Mouse (Mus musculus) limb, embryonic 15.5 days (tissue): ENCODE data around the gene Nrsn1. TPM values are rescaled to one million over a fixed set of nuclear protein-coding genes. Genes with fewer than 3 reads are reported as not detected.

Experiments
- ATAC-seq: fragments of 200-750 bp; cut with Nextera tagmentation; 2 replicates; pipeline ENCODE4 v1.8.0; 2017; ENCODE audit warnings: low read depth, moderate TSS enrichment; ENCODE audit not compliant: insufficient number of reproducible peaks, low FRiP score, low TSS enrichment
- H3K27ac ChIP-seq: fragments of 300-500 bp; sonication (generic); 2 replicates; pipeline ENCODE4 v1.5.1; 2015; ENCODE audit warnings: moderate library complexity, mild to moderate bottlenecking, inconsistent platforms
- H3K27me3 ChIP-seq: fragments of 300-500 bp; sonication (generic); 2 replicates; pipeline ENCODE4 v1.6.1; 2015; ENCODE audit warnings: inconsistent platforms
- H3K36me3 ChIP-seq: fragments of 300-500 bp; sonication (generic); 2 replicates; pipeline ENCODE4 v1.6.1; 2015; ENCODE audit warnings: inconsistent platforms
- H3K4me1 ChIP-seq: fragments of 300-500 bp; sonication (generic); 2 replicates; pipeline ENCODE4 v1.6.1; 2015; ENCODE audit warnings: inconsistent platforms
- H3K4me2 ChIP-seq: fragments of 300-500 bp; sonication (generic); 2 replicates; pipeline ENCODE4 v1.6.1; 2015; ENCODE audit warnings: mild to moderate bottlenecking, inconsistent platforms
- H3K4me3 ChIP-seq: fragments of 300-500 bp; sonication (generic); 2 replicates; pipeline ENCODE4 v1.5.1; 2015; ENCODE audit warnings: mild to moderate bottlenecking, inconsistent platforms
- H3K9ac ChIP-seq: fragments of 300-500 bp; sonication (generic); 2 replicates; pipeline ENCODE4 v1.6.1; 2015; ENCODE audit warnings: inconsistent platforms
- H3K9me3 ChIP-seq: fragments of 300-500 bp; sonication (generic); 2 replicates; pipeline ENCODE4 v1.6.1; 2016; ENCODE audit warnings: inconsistent platforms
- WGBS: fragments of 180-500 bp; shearing (Covaris S2); methylation state at CpG from one replicate; pipeline ENCODE4 v1.1.7; 2015; 5-methylcytosine and 5-hydroxymethylcytosine counted together
- polyA plus RNA-seq: library from polyadenylated mRNA; unstranded; fragments of >200 nt; fragmentation: Nextera tagmentation; extraction: Ambion mirVana; gene quantifications from 2 replicates; pipeline ENCODE4 v1.2.1, GENCODE M21; 2015

Nrsn1 gene
- polyA plus RNA-seq, 1 experiment from 2014 or later = 0.42 TPM

- 31% methylated on average over 5 of the region's 5 CpGs for WGBS
- Histone ChIP-seq H3K36me3 (no peaks in the 10 kb centered on the region), H3K27me3 (no peaks in the 10 kb centered on the region), H3K27ac (no peak overlapping the region), H3K4me2 (no peak overlapping the region), H3K4me3 (no peak overlapping the region), H3K9ac (no peak overlapping the region), H3K9me3 (no peaks in the 10 kb centered on the region), H3K4me1 (no peaks in the 10 kb centered on the region)
- no peak for ATAC-seq
Observed at GRCm38 (mm10) chr13:25220186-25220787, 50.0 kb downstream of the Nrsn1 start.

- WGBS = 85% methylated on average over 1 of the region's 1 CpGs
- no peak overlapping the region for H3K4me3 ChIP-seq
Observed at GRCm38 (mm10) chr13:25218394-25218793, 51.9 kb downstream of the Nrsn1 start.

GRCm38 (mm10) chr13:25206950-25207349, 63.4 kb downstream of the Nrsn1 start:
- no peak for ATAC-seq
- H3K9ac ChIP-seq = no peak overlapping the region
- H3K4me1 ChIP-seq = no peaks in the 10 kb centered on the region
- H3K27me3 ChIP-seq = no peaks in the 10 kb centered on the region
- H3K27ac ChIP-seq = no peak overlapping the region
- WGBS = 80% methylated on average over 5 of the region's 5 CpGs
- H3K9me3 ChIP-seq = no peaks in the 10 kb centered on the region
- no peak overlapping the region for H3K4me2 ChIP-seq
- no peaks in the 10 kb centered on the region for H3K36me3 ChIP-seq
- H3K4me3 ChIP-seq = no peak overlapping the region

More at GRCm38 (mm10) chr13:25218394-25218793, 51.9 kb downstream of the Nrsn1 start:
- H3K4me1 ChIP-seq = no peaks in the 10 kb centered on the region
- no peak for ATAC-seq
- no peaks in the 10 kb centered on the region for H3K9me3 ChIP-seq
- H3K27me3 ChIP-seq = no peaks in the 10 kb centered on the region
- no peak overlapping the region for H3K9ac ChIP-seq
- no peak overlapping the region for H3K4me2 ChIP-seq
- no peaks in the 10 kb centered on the region for H3K36me3 ChIP-seq
- H3K27ac ChIP-seq = no peak overlapping the region

Other genes starting within 250 kb of the Nrsn1 start
- 0.31 and 0.45 TPM in 2 replicates for gene Dcdc2a, start 214.5 kb downstream of the Nrsn1 start, polyA plus RNA-seq